Mouse (Mus musculus) small intestine, adult 2 months (tissue): ENCODE data around the gene Lipc. TPM values are rescaled to one million over a fixed set of nuclear protein-coding genes. Genes with fewer than 3 reads are reported as not detected.

Experiments used
- H3K27ac ChIP-seq: fragments of 200-500 bp; 2 replicates; pipeline ENCODE4 v1.5.1; 2012; ENCODE audit warnings: low read depth, low read length, control low read depth, inconsistent platforms; ENCODE audit not compliant: insufficient read depth
- H3K27me3 ChIP-seq: fragments of 200-500 bp; 2 replicates; pipeline ENCODE4 v1.6.1; 2012; ENCODE audit warnings: mild to moderate bottlenecking, moderate library complexity, low read length, inconsistent platforms; ENCODE audit not compliant: control insufficient read depth, insufficient read depth
- H3K36me3 ChIP-seq: fragments of 200-500 bp; 2 replicates; pipeline ENCODE4 v1.6.1; 2012; ENCODE audit warnings: mild to moderate bottlenecking, low read length, control low read depth, inconsistent platforms; ENCODE audit not compliant: control insufficient read depth, insufficient read depth
- H3K4me1 ChIP-seq: fragments of 200-500 bp; 2 replicates; pipeline ENCODE4 v1.6.1; 2012; ENCODE audit warnings: low read length, inconsistent platforms, mixed read lengths; ENCODE audit not compliant: control insufficient read depth, insufficient read depth, insufficient read length
- H3K4me3 ChIP-seq: fragments of 200-500 bp; 2 replicates; pipeline ENCODE4 v1.5.1; 2012; ENCODE audit warnings: low read depth, mild to moderate bottlenecking, control low read depth, inconsistent platforms, low read length, moderate library complexity
- CTCF ChIP-seq: fragments of 200-500 bp; IDR thresholded peaks from 2 replicates; pipeline ENCODE4 v1.5.1; 2012; ENCODE audit warnings: low read depth, mild to moderate bottlenecking, control low read depth, inconsistent platforms, low read length, moderate library complexity, mixed read lengths; ENCODE audit not compliant: insufficient replicate concordance, insufficient read length; ENCODE audit errors: extremely low read depth
- POLR2A ChIP-seq: fragments of 200-500 bp; IDR thresholded peaks from 2 replicates; pipeline ENCODE4 v1.6.1; 2012; ENCODE audit warnings: low read depth, mild to moderate bottlenecking, control low read depth, inconsistent platforms, low read length, moderate library complexity
- WGBS: fragments of 180-500 bp; shearing (Covaris S2); methylation state at CpG from one replicate; pipeline ENCODE4 v1.1.7; 2018; 5-methylcytosine and 5-hydroxymethylcytosine counted together
- polyA plus RNA-seq: library from polyadenylated mRNA; depleted of rRNA; stranded (reverse); fragments of >200 nt; gene quantifications from 2 replicates; pipeline ENCODE4 v1.2.3, GENCODE M21; 2012

The Lipc gene
- polyA plus RNA-seq, 1 experiment: 0.56 TPM

- H3K27ac ChIP-seq: no peak overlapping the region
- no peaks in the 10 kb centered on the region for H3K36me3 ChIP-seq
- no peak overlapping the region for H3K4me3 ChIP-seq
- 20% methylated on average over 1 of the region's 1 CpGs for WGBS
- TF ChIP-seq CTCF: no peak
- TF ChIP-seq POLR2A: no peak
- no peaks in the 10 kb centered on the region for H3K4me1 ChIP-seq
- H3K27me3 ChIP-seq: no peaks in the 10 kb centered on the region
Observed at GRCm38 (mm10) chr9:70981721-70982120, 29.7 kb upstream of the Lipc start.

GRCm38 (mm10) chr9:70979641-70980040 lies 27.6 kb upstream of the Lipc start:
- Histone ChIP-seq H3K36me3 (no peaks in the 10 kb centered on the region), H3K27me3 (no peaks in the 10 kb centered on the region), H3K4me3 (no peak overlapping the region), H3K27ac (no peak overlapping the region), H3K4me1 (no peaks in the 10 kb centered on the region)
- 95% methylated on average over 2 of the region's 2 CpGs for WGBS
- TF ChIP-seq CTCF (no peak), POLR2A (no peak)

GRCm38 (mm10) chr9:70979171-70979570 lies 27.1 kb upstream of the Lipc start:
- TF ChIP-seq POLR2A (no peak), CTCF (no peak)
- Histone ChIP-seq H3K27ac (no peak overlapping the region), H3K27me3 (no peaks in the 10 kb centered on the region), H3K4me3 (no peak overlapping the region), H3K36me3 (no peaks in the 10 kb centered on the region), H3K4me1 (no peaks in the 10 kb centered on the region)
- WGBS: 81% methylated on average over 5 of the region's 5 CpGs

- Histone ChIP-seq H3K27me3 (no peaks in the 10 kb centered on the region), H3K4me3 (no peak overlapping the region), H3K4me1 (peaks cover 2% of the 10 kb centered on the region; the same call in 1 of the 2 replicates), H3K27ac (no peak overlapping the region), H3K36me3 (no peaks in the 10 kb centered on the region)
- 85% methylated on average over 1 of the region's 1 CpGs for WGBS
- TF ChIP-seq CTCF (no peak), POLR2A (no peak)
Observed at GRCm38 (mm10) chr9:70977392-70977791, 25.4 kb upstream of the Lipc start.

- Histone ChIP-seq H3K36me3 (no peaks in the 10 kb centered on the region), H3K27ac (no peak overlapping the region), H3K4me3 (no peak overlapping the region), H3K27me3 (no peaks in the 10 kb centered on the region), H3K4me1 (peaks cover 2% of the 10 kb centered on the region; the same call in 1 of the 2 replicates)
- TF ChIP-seq POLR2A (no peak), CTCF (no peak)
- 96% methylated on average over 2 of the region's 2 CpGs for WGBS
Observed at GRCm38 (mm10) chr9:70975921-70976320, 23.9 kb upstream of the Lipc start.

- H3K4me3 ChIP-seq: no peak overlapping the region
- no peak overlapping the region for H3K27ac ChIP-seq
- no peaks in the 10 kb centered on the region for H3K36me3 ChIP-seq
- TF ChIP-seq CTCF: no peak
- peaks cover 2% of the 10 kb centered on the region; the same call in 1 of the 2 replicates for H3K4me1 ChIP-seq
- H3K27me3 ChIP-seq: no peaks in the 10 kb centered on the region
Observed at GRCm38 (mm10) chr9:70973286-70973685, 21.3 kb upstream of the Lipc start.

GRCm38 (mm10) chr9:70969244-70969643 lies 17.2 kb upstream of the Lipc start:
- Histone ChIP-seq H3K27ac (no peak overlapping the region), H3K27me3 (no peaks in the 10 kb centered on the region), H3K4me3 (no peak overlapping the region), H3K36me3 (no peaks in the 10 kb centered on the region), H3K4me1 (peaks cover 2% of the 10 kb centered on the region; the same call in 1 of the 2 replicates)
- 32% methylated on average over 3 of the region's 3 CpGs for WGBS
- TF ChIP-seq POLR2A (no peak), CTCF (no peak)
